Mouse (Mus musculus) kidney, embryonic 14.5 days (tissue): Measurements from ENCODE around the gene Emilin2. TPM values are rescaled to one million over a fixed set of nuclear protein-coding genes. Genes with fewer than 3 reads are reported as not detected.
"Not testable (repeated sequence)": the region's sequence is repeated elsewhere in the genome, so short reads cannot be mapped to it uniquely, and the experiment has no call there.

Source experiments
- ATAC-seq: fragments of 200-750 bp; cut with Nextera tagmentation; 2 replicates; pipeline ENCODE4 v1.8.0; 2017; ENCODE audit warnings: moderate number of reproducible peaks, mild to moderate bottlenecking, moderate TSS enrichment, moderate library complexity; ENCODE audit not compliant: low FRiP score, low TSS enrichment
- H3K27ac ChIP-seq: fragments of 300-500 bp; sonication (generic); 2 replicates; pipeline ENCODE4 v1.5.1; 2014; ENCODE audit warnings: low read depth, mild to moderate bottlenecking, low read length, moderate library complexity, mixed read lengths
- H3K27me3 ChIP-seq: fragments of 300-500 bp; sonication (generic); 2 replicates; pipeline ENCODE4 v1.6.1; 2014; ENCODE audit warnings: mild to moderate bottlenecking, low read length; ENCODE audit not compliant: control insufficient read depth, insufficient read depth
- H3K36me3 ChIP-seq: fragments of 300-500 bp; sonication (generic); 2 replicates; pipeline ENCODE4 v1.6.1; 2014; ENCODE audit warnings: low read length, mixed read lengths; ENCODE audit not compliant: control insufficient read depth, insufficient read depth
- H3K4me1 ChIP-seq: fragments of 300-500 bp; sonication (generic); 2 replicates; pipeline ENCODE4 v1.6.1; 2014; ENCODE audit warnings: low read length, mixed read lengths; ENCODE audit not compliant: control insufficient read depth, insufficient read depth
- H3K4me2 ChIP-seq: fragments of 300-500 bp; sonication (generic); replicated peaks from 2 replicates; pipeline ENCODE4 v1.6.1; 2014; ENCODE audit warnings: low read depth, mild to moderate bottlenecking, low read length
- H3K4me3 ChIP-seq: fragments of 300-500 bp; sonication (generic); 2 replicates; pipeline ENCODE4 v1.5.1; 2014; ENCODE audit warnings: mild to moderate bottlenecking, low read length
- H3K9ac ChIP-seq: fragments of 300-500 bp; sonication (generic); 2 replicates; pipeline ENCODE4 v1.6.1; 2014; ENCODE audit warnings: low read depth, mild to moderate bottlenecking, low read length, moderate library complexity
- H3K9me3 ChIP-seq: fragments of 300-500 bp; sonication (generic); 2 replicates; pipeline ENCODE4 v1.6.1; 2016; ENCODE audit warnings: low read length; ENCODE audit not compliant: control insufficient read depth
- whole genome bisulfite sequencing: fragments of 180-500 bp; shearing (Covaris S2); extraction: QIAGEN DNeasy Blood & Tissue Kit; methylation state at CpG from one replicate; pipeline ENCODE4 v1.1.7; 2014; 5-methylcytosine and 5-hydroxymethylcytosine counted together
- polyA plus RNA-seq: library from polyadenylated mRNA; unstranded; fragments of >200 nt; fragmentation: Nextera tagmentation; extraction: Ambion mirVana; gene quantifications from 2 replicates; pipeline ENCODE4 v1.2.1, GENCODE M21; 2014

Gene Emilin2
- polyA plus RNA-seq, 1 experiment from 2014 or later: 2.7 TPM

DNA sequence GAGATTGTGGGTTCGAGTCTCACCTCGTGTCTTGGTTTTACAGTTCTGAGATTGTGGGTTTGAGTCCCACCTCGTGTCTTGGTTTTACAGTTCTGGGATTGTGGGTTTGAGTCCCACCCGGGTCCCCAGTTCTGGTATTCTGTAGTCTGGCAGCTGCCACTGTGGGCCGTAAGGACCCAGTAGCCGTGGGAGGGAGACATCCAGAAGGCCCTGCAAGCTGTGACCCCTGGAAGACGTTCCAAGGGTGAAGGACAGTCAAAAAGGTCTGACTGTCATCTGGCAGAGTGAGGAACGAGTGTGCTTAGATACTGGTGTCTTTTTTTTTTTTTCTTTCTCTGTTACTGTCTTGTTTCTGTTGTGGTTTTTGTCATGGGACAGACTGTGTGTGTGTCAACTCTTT, 9.0 kb upstream of the Emilin2 start:
- not testable (repeated sequence) for H3K9me3 ChIP-seq, H3K27me3 ChIP-seq, H3K4me2 ChIP-seq, H3K4me1 ChIP-seq, H3K36me3 ChIP-seq, H3K27ac ChIP-seq, H3K9ac ChIP-seq, H3K4me3 ChIP-seq, ATAC-seq
- WGBS: 84% methylated on average over 8 of the region's 8 CpGs

DNA sequence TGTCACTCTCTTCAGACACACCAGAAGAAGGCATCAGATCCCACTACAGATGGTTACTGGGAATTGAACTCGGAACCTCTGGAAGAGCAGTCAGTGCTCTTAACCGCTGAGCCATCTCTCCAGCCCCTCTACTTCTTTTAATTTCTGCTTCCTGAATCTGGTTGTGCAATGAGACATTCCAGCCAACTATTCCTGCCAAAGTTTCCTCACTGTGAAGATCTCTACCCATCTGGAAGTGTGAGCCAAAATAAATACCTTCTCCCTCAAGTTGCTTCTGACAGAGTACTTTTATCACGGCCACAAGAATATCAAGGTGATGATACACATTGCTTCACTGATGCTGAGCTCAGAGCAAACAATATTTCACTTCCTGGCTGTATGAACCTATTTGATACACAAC, 7.6 kb upstream of the Emilin2 start:
- H3K4me1 ChIP-seq: no peaks in the 10 kb centered on the region
- no peaks in the 10 kb centered on the region for H3K9me3 ChIP-seq
- H3K9ac ChIP-seq: no peak overlapping the region
- WGBS: 95% methylated on average over 3 of the region's 3 CpGs
- no peaks in the 10 kb centered on the region for H3K36me3 ChIP-seq
- no peak overlapping the region for H3K4me2 ChIP-seq
- H3K27me3 ChIP-seq: no peaks in the 10 kb centered on the region
- no peak for ATAC-seq
- H3K4me3 ChIP-seq: no peak overlapping the region
- no peak overlapping the region for H3K27ac ChIP-seq

GRCm38 (mm10) chr17:71317571-71317970, 5.8 kb upstream of the Emilin2 start:
- Histone ChIP-seq H3K9me3 (no peaks in the 10 kb centered on the region), H3K4me2 (no peak overlapping the region), H3K27ac (no peak overlapping the region), H3K9ac (no peak overlapping the region), H3K4me1 (no peaks in the 10 kb centered on the region), H3K4me3 (no peak overlapping the region), H3K36me3 (no peaks in the 10 kb centered on the region), H3K27me3 (no peaks in the 10 kb centered on the region)
- WGBS: 88% methylated on average over 4 of the region's 4 CpGs
- no peak for ATAC-seq

DNA sequence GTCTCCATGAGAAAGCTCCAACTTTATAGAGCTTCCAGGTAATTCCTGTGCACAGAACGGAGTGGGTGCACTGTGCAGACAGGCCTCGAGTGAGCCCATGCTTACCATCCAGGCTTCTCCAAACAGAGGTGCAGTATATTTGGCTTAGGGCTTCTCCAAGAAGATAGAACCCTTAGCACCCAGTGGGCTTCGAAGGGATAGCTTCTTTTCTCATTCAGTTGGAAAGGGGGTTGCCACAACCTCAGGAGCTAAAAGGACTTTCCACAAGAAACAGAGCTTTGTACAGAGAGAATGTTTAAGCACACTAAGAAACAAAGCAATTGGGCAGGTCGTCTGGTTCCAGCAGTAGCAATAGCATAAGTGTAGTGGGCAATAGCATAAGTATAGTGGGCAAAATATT, 2.5 kb upstream of the Emilin2 start:
- no peak for ATAC-seq
- 89% methylated on average over 4 of the region's 4 CpGs for WGBS
- H3K27me3 ChIP-seq: peaks cover 19% of the 10 kb centered on the region

GRCm38 (mm10) chr17:71310486-71311339, 1.1 kb downstream of the Emilin2 start:
- no peaks in the 10 kb centered on the region for H3K36me3 ChIP-seq
- under 1% methylated on average over 59 of the region's 67 CpGs for WGBS

More for the DNA sequence above, 2.5 kb upstream of the Emilin2 start:
- Histone ChIP-seq H3K4me1 (no peaks in the 10 kb centered on the region), H3K4me3 (no peak overlapping the region), H3K36me3 (no peaks in the 10 kb centered on the region), H3K9me3 (no peaks in the 10 kb centered on the region), H3K9ac (no peak overlapping the region), H3K27ac (no peak overlapping the region), H3K4me2 (no peak overlapping the region)

DNA sequence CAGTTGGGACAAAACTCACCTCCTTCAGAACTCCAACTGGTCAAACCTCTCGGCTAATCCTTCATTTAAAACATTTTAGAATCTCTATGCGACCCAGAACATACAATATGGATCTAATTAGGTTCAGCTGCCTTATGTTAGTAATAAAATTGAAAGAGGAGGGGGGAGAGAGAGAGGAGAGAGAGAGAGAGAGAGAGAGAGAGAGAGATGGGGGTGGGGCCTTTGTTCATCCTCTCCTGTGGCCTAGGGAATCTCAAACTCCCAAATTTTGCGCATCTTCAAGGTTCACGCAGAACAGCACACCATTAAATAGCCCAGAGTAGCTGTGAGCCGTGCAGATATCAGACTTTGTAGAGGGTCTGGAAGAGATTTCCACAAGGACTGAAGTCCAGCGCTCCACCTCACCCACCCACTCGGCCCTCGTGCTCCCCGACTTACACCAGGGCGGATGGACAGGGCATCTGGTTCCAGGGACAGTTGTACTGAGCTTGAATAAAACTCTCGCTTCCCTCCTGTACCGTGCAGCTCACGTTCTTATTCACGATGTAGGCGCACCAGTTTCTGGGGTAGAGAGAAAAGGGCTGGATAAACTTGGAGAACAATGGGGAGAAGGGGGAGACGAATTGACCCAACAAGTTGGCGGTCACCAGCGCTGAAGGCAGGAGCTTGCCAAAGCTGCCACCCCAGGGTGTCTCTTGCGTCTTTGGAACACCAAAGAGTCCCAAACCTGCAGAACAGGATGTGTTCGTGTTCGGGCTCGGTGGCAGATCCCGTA, 1.9 kb downstream of the Emilin2 start:
- 8% methylated on average over 23 of the region's 23 CpGs for whole genome bisulfite sequencing
- peak overlapping the region; percentile 88 for H3K4me2 ChIP-seq
- no peak; the same call in 1 of the 2 replicates for ATAC-seq
- no peak overlapping the region for H3K27ac ChIP-seq
- no peaks in the 10 kb centered on the region for H3K36me3 ChIP-seq
- H3K4me1 ChIP-seq: no peaks in the 10 kb centered on the region
- H3K9me3 ChIP-seq: no peaks in the 10 kb centered on the region
- peak overlapping the region; percentile 53; the same call in 1 of the 2 replicates for H3K9ac ChIP-seq
- H3K4me3 ChIP-seq: peak overlapping the region; percentile 46
- H3K27me3 ChIP-seq: peaks cover 21% of the 10 kb centered on the region

More at GRCm38 (mm10) chr17:71310486-71311339, 1.1 kb downstream of the Emilin2 start:
- ATAC-seq: peak; percentile 59
- Histone ChIP-seq H3K27ac (no peak overlapping the region), H3K9ac (peak overlapping the region; percentile 53), H3K4me2 (peak overlapping the region; percentile 88), H3K4me3 (peak overlapping the region; percentile 46), H3K9me3 (no peaks in the 10 kb centered on the region), H3K27me3 (peaks cover 21% of the 10 kb centered on the region), H3K4me1 (no peaks in the 10 kb centered on the region)

DNA sequence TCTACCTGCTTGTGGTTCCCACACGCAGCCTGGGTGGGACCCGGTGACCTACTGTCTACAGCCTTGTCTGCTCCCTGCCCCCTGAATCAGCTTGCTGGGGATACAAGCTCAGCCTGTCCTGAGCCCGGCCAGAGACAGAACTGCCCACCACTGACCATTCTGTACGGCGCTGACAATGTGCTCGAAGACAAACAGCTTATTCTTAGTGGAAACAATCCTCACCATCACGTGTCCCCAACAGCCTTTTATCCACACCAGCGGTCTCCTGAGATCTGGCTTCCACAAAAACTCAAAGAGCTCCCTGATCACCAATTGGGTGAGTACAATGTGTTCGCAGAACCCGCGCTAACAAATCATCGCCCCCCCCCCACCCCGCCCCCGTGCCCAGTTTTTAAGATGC, 2.6 kb downstream of the Emilin2 start:
- no peak overlapping the region for H3K4me2 ChIP-seq
- no peak overlapping the region for H3K27ac ChIP-seq
- no peaks in the 10 kb centered on the region for H3K9me3 ChIP-seq
- H3K9ac ChIP-seq: no peak overlapping the region
- peaks cover 21% of the 10 kb centered on the region for H3K27me3 ChIP-seq
- no peak overlapping the region for H3K4me3 ChIP-seq
- WGBS: 44% methylated on average over 14 of the region's 14 CpGs
- no peaks in the 10 kb centered on the region for H3K36me3 ChIP-seq
- no peak for ATAC-seq
- no peaks in the 10 kb centered on the region for H3K4me1 ChIP-seq

- H3K4me1 ChIP-seq: no peaks in the 10 kb centered on the region
- H3K9me3 ChIP-seq: no peaks in the 10 kb centered on the region
- no peak overlapping the region for H3K27ac ChIP-seq
- WGBS: 90% methylated on average over 5 of the region's 5 CpGs
- peaks cover 21% of the 10 kb centered on the region for H3K27me3 ChIP-seq
- no peak overlapping the region for H3K4me2 ChIP-seq
- H3K36me3 ChIP-seq: no peaks in the 10 kb centered on the region
- H3K4me3 ChIP-seq: no peak overlapping the region
- ATAC-seq: no peak
- H3K9ac ChIP-seq: no peak overlapping the region
Measured at GRCm38 (mm10) chr17:71308296-71308695, 3.5 kb downstream of the Emilin2 start.
